Mouse (Mus musculus) heart, adult 2 months (tissue): ENCODE data around the gene Ldlr.

Experiments
- CTCF ChIP-seq: fragments of 200-600 bp; IDR thresholded peaks from 2 replicates; pipeline ENCODE4 v1.8.1; 2022; ENCODE audit warnings: antibody characterized with exemption, mild to moderate bottlenecking, moderate library complexity
- EP300 ChIP-seq: fragments of 200-500 bp; IDR thresholded peaks from 2 replicates; pipeline ENCODE4 v1.6.1; 2011; ENCODE audit warnings: low read depth, low read length, control low read depth; ENCODE audit not compliant: insufficient read depth
- POLR2A ChIP-seq: fragments of 200-500 bp; IDR thresholded peaks from 2 replicates; pipeline ENCODE4 v1.6.1; 2011; ENCODE audit warnings: mild to moderate bottlenecking, low read depth, low read length, control low read depth; ENCODE audit not compliant: insufficient read depth

DNA sequence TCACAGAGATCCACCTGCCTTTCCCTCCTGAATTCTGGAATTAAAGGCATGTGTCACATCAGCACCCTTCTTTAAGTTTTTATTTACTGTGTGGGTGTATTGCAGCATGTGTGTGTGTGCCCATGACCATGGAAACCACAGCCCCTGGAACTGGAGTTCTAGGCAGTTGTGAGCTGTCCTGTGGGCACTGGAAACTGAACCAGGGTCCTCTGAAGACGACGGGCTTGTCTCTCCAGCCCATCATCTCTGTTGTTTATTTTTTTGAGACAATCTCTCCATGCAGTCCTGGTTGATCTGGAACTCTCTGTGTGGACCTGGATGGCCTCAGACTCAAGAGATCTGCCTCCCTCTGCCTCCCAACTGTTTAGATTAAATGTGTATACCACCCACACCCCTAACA lies 6.3 kb upstream of the Ldlr start:
- TF ChIP-seq CTCF (no peak), POLR2A (no peak), EP300 (no peak)
